Mouse (Mus musculus): Measurements from ENCODE around the gene Ect2. TPM values are rescaled to one million over a fixed set of nuclear protein-coding genes. Genes with fewer than 3 reads are reported as not detected.

Gene Ect2
- polyA plus RNA-seq (2012; rRNA removed), result 0.90 and 1.2 TPM in 2 replicates

DNA sequence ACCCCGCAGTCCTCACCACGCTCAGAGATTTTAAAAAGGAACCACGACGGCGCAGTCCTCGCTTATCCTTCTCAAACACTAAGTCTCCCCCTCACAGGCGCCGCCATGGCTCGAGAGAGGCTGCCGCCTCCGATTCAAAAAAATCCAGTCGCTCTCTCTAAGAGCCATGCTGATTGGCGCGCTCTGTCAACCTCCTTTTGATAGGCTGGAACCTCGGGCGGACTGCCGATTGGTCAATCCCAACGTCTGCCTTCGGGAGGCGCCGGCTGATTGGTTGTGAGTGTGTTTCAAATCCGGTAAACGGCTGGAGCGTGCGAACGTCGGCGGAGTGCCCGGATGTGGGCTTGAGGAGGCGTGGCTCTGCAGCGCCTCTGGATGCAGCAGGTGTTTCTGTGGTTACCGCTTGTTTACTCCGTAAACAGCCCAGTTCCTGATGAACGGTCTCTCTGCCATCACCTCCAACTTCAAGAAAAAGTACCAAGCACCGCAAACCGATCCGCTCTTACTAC is at the start of gene Ect2:
Ect2 (minus strand) TSS at position 178 of the 509 bp plus-strand sequence.
- TF ChIP-seq POLR2A (IDR thresholded peaks at IDR 0.05; ENCODE audit: low read depth, low read length) (no peak), CTCF (IDR thresholded peaks at IDR 0.05; ENCODE audit: extremely low read depth, insufficient read depth, insufficient read length, insufficient replicate concordance) (no peak)
- under 1% methylated on average over 37 of the region's 37 CpGs for WGBS
- Histone ChIP-seq H3K36me3 (ENCODE audit: control insufficient read depth, insufficient read depth, low read length) (no peaks in the 10 kb centered on the region; the same call in 1 of the 2 replicates), H3K4me3 (ENCODE audit: extremely low read depth, insufficient read depth, insufficient read length) (peak within 1 kb of the TSS; percentile 87), H3K4me1 (ENCODE audit: control insufficient read depth, insufficient read depth, insufficient read length) (no peaks in the 10 kb centered on the region), H3K27ac (ENCODE audit: insufficient read depth, low read length) (peak within 1 kb of the TSS; percentile 4; the same call in 1 of the 2 replicates), H3K27me3 (ENCODE audit: control insufficient read depth, insufficient read depth, low read length) (no peaks in the 10 kb centered on the region)
- DNase-seq (ENCODE audit: low read depth in 1 of 2, low spot score in 2 of 2), result peak; percentile 96 to 97

DNA sequence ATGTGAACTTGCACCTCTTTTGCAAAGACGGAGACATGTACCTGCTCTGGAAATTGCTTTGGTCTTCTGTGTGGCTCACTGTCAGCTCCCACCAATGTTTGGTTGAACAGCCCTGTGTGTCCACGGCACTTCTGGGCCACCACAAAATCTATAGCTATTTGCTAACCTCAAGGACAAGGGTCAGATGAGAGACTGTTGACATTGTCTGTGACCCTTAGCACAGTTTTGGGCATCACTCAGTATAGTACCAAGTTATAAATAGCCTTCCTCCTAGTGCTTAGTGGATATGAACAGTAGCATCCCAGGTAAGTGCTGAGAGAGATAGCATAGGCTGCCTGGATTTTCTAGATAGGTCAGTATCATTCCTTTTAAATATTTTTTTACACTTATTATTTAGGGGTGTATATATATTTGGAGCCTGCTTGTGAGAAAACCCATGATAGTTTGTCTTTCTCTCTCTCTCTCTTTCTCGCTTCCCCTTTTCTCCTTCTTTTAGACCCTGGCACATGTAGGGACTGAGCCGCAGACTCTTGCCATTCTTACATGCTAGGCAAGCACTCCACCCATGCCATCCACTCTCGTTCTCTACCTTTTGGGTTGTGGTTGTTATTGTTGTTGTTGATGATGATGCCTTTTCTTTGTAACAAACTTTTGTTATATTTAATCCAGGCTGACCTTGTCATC is 48.2 kb upstream of the Ect2 start:
- Histone ChIP-seq H3K4me3 (ENCODE audit: extremely low read depth, insufficient read depth, insufficient read length) (no peak overlapping the region), H3K27ac (ENCODE audit: insufficient read depth, low read length) (no peak overlapping the region), H3K4me1 (ENCODE audit: control insufficient read depth, insufficient read depth, insufficient read length) (no peaks in the 10 kb centered on the region; the same call in 1 of the 2 replicates), H3K36me3 (ENCODE audit: control insufficient read depth, insufficient read depth, low read length) (no peaks in the 10 kb centered on the region), H3K27me3 (ENCODE audit: control insufficient read depth, insufficient read depth, low read length) (no peaks in the 10 kb centered on the region)
- TF ChIP-seq CTCF (IDR thresholded peaks at IDR 0.05; ENCODE audit: extremely low read depth, insufficient read depth, insufficient read length, insufficient replicate concordance) (no peak), POLR2A (IDR thresholded peaks at IDR 0.05; ENCODE audit: low read depth, low read length) (no peak)
- 77% methylated on average over 5 of the region's 5 CpGs for WGBS
- DNase-seq (ENCODE audit: low read depth in 1 of 2, low spot score in 2 of 2), result no peak

DNA sequence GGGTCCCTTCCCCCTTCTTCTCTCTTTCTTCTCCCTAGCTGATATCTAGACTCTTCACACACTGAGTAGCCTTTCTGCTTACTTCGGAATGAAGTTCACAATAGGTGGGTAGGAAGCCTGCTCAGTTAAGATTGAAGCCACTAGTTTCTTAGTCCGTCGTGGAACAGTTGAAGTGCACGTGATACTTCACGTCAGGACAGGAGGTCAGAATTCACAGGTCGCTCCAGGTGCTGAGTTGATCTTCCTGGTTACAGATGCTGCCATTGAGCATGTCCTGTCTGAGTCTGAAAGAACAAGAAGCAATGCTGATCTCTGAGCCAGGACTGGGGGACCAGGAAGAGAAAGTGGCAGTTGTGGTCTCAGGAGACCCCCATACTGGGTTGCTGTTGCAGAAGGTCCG is 45.4 kb upstream of the Ect2 start:
- Histone ChIP-seq H3K4me3 (ENCODE audit: extremely low read depth, insufficient read depth, insufficient read length) (no peak overlapping the region), H3K27me3 (ENCODE audit: control insufficient read depth, insufficient read depth, low read length) (no peaks in the 10 kb centered on the region), H3K4me1 (ENCODE audit: control insufficient read depth, insufficient read depth, insufficient read length) (peaks cover 4% of the 10 kb centered on the region; the same call in 1 of the 2 replicates), H3K27ac (ENCODE audit: insufficient read depth, low read length) (no peak overlapping the region), H3K36me3 (ENCODE audit: control insufficient read depth, insufficient read depth, low read length) (no peaks in the 10 kb centered on the region)
- no peak for DNase-seq (ENCODE audit: low read depth in 1 of 2, low spot score in 2 of 2)
- TF ChIP-seq POLR2A (IDR thresholded peaks at IDR 0.05; ENCODE audit: low read depth, low read length) (no peak), CTCF (IDR thresholded peaks at IDR 0.05; ENCODE audit: extremely low read depth, insufficient read depth, insufficient read length, insufficient replicate concordance) (no peak)
- 87% methylated on average over 7 of the region's 7 CpGs for WGBS

DNA sequence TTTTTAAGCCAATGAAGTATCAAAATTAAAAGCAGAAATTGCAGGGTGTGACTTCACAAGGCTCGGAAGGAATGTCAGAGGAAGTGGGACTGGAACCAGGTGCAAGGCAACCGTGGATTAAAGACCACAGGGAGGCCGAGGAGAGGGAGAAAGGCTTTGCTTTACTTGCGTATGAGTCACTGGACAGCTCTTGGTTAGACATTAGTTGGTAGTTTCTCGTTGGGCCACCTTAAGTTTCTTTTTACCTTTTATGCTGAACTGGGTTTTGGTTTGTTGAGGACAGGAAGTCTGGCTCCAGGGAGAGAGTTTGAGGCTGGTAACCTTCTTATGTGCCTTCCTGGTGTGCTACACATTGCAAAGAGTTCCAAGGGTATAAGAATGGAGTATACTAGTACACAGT is 44.1 kb upstream of the Ect2 start:
- H3K36me3 ChIP-seq (ENCODE audit: control insufficient read depth, insufficient read depth, low read length), result no peaks in the 10 kb centered on the region
- TF ChIP-seq CTCF (IDR thresholded peaks at IDR 0.05; ENCODE audit: extremely low read depth, insufficient read depth, insufficient read length, insufficient replicate concordance), result no peak
- TF ChIP-seq POLR2A (IDR thresholded peaks at IDR 0.05; ENCODE audit: low read depth, low read length), result no peak
- no peak for DNase-seq (ENCODE audit: low read depth in 1 of 2, low spot score in 2 of 2)
- 38% methylated on average over 5 of the region's 5 CpGs for WGBS
- no peak overlapping the region for H3K27ac ChIP-seq (ENCODE audit: insufficient read depth, low read length)
- H3K4me1 ChIP-seq (ENCODE audit: control insufficient read depth, insufficient read depth, insufficient read length), result peaks cover 14% of the 10 kb centered on the region; the same call in 1 of the 2 replicates
- H3K27me3 ChIP-seq (ENCODE audit: control insufficient read depth, insufficient read depth, low read length), result no peaks in the 10 kb centered on the region
- H3K4me3 ChIP-seq (ENCODE audit: extremely low read depth, insufficient read depth, insufficient read length), result no peak overlapping the region

DNA sequence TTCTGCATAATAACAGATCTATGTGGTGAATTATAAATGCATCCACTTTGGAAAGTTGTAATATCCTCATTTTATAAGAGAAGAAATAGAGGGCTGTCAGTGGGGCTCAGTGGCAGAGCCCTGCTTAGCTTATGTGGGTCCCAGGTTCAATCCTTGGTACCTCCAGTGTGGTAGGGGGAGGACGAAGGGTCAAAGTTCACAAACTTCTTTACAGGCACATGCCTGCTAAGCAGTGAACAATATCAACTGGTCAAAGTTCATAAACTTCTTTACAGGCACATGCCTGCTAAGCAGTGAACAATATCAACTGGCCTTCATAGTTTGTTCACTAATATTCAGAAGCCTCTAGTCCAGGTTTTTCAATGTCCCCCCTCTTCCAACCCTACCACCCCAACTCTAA is 42.9 kb upstream of the Ect2 start:
- H3K27me3 ChIP-seq (ENCODE audit: control insufficient read depth, insufficient read depth, low read length), result no peaks in the 10 kb centered on the region
- 91% methylated on average over 1 of the region's 1 CpGs for WGBS
- no peak overlapping the region for H3K4me3 ChIP-seq (ENCODE audit: extremely low read depth, insufficient read depth, insufficient read length)
- peaks cover 14% of the 10 kb centered on the region; the same call in 1 of the 2 replicates for H3K4me1 ChIP-seq (ENCODE audit: control insufficient read depth, insufficient read depth, insufficient read length)
- H3K36me3 ChIP-seq (ENCODE audit: control insufficient read depth, insufficient read depth, low read length), result no peaks in the 10 kb centered on the region
- TF ChIP-seq POLR2A (IDR thresholded peaks at IDR 0.05; ENCODE audit: low read depth, low read length), result no peak
- no peak for TF ChIP-seq CTCF (IDR thresholded peaks at IDR 0.05; ENCODE audit: extremely low read depth, insufficient read depth, insufficient read length, insufficient replicate concordance)
- no peak for DNase-seq (ENCODE audit: low read depth in 1 of 2, low spot score in 2 of 2)
- no peak overlapping the region for H3K27ac ChIP-seq (ENCODE audit: insufficient read depth, low read length)

DNA sequence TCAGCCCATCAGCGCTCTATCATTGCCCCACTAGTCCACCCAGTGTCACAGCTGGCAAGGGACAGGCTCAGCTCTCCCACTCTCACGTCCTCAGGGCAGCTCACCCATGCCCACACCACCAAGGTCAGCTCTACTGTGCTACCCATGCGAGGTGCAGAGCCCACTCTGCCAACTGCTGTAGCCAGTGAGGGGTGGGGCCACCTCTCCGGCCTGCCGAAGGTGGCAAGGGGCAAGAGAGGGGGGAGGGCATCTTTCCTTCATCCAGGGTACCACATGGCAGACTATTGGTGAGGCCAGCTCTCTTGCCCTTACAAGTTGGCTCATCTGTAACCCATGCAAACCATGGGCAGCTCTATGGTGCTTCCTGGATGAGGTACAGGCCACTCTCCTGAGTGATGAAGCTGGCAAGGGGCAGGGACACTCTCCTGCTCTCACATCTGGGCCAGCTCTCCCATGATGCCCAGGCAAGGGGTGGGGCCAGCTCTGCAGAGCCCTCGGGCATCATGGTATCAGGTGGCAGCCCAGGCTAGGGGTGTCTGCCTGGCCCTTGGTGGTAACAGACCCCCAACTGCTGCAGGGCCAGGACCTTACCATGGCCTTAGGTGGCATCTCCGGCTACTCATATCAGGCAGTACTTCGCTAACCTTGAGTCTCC is 42.0 kb upstream of the Ect2 start:
- Histone ChIP-seq H3K27ac (ENCODE audit: insufficient read depth, low read length) (no peak overlapping the region), H3K4me1 (ENCODE audit: control insufficient read depth, insufficient read depth, insufficient read length) (peaks cover 14% of the 10 kb centered on the region; the same call in 1 of the 2 replicates), H3K4me3 (ENCODE audit: extremely low read depth, insufficient read depth, insufficient read length) (no peak overlapping the region), H3K27me3 (ENCODE audit: control insufficient read depth, insufficient read depth, low read length) (no peaks in the 10 kb centered on the region), H3K36me3 (ENCODE audit: control insufficient read depth, insufficient read depth, low read length) (no peaks in the 10 kb centered on the region)
- 86% methylated on average over 8 of the region's 8 CpGs for whole genome bisulfite sequencing
- no peak for DNase-seq (ENCODE audit: low read depth in 1 of 2, low spot score in 2 of 2)
- TF ChIP-seq CTCF (IDR thresholded peaks at IDR 0.05; ENCODE audit: extremely low read depth, insufficient read depth, insufficient read length, insufficient replicate concordance) (no peak), POLR2A (IDR thresholded peaks at IDR 0.05; ENCODE audit: low read depth, low read length) (no peak)
